Comparison of ENCODE assay signal across 8 mouse cellular contexts in genomic region chr11:51539759-51540282, GRCm38 (mm10). TPM values are rescaled to one million over a fixed set of nuclear protein-coding genes. Genes with fewer than 3 reads are reported as not detected.
A peak's percentile ranks its signal among the peaks of the same experiment; 100 is the strongest.
DNase-seq lines count a peak whose midpoint lies in the region; ATAC-seq and TF ChIP-seq lines count a peak whose summit lies in the region.

No protein-coding gene starts in this region.

- ATAC-seq in hindbrain, embryonic 12.5 days (ENCODE audit: low FRiP score), result peak; percentile 73
- ATAC-seq in lung, postnatal 0 days, result peak; percentile 94

- WGBS in hindbrain, embryonic 12.5 days, result 14% methylated on average over 10 of the region's 10 CpGs
- WGBS in lung, postnatal 0 days, result 9% methylated on average over 10 of the region's 10 CpGs

- H3K4me3 ChIP-seq in hindbrain, embryonic 12.5 days, result no peak overlapping the region
- no peak overlapping the region for H3K4me3 ChIP-seq in lung, postnatal 0 days (ENCODE audit: low read depth, low read length)

- peak; percentile 95 for DNase-seq in NIH3T3 (ENCODE audit: low read depth)
- DNase-seq in cerebellum, postnatal 10 days, result peak; percentile 99 to 100
- peak; percentile 87 to 89 for DNase-seq in frontal cortex, postnatal 10 days (ENCODE audit: low spot score in 2 of 2)
- DNase-seq in layer of hippocampus, postnatal 10 days (ENCODE audit: low spot score in 2 of 2), result peak; percentile 97 to 98
- peak; percentile 97 for DNase-seq in lung, postnatal 0 days (ENCODE audit: low spot score)
- DNase-seq in retina, adult 2 months (ENCODE audit: low read depth, low spot score), result peak; percentile 84
- peak; percentile 93 for DNase-seq in thymus, postnatal 25 days

- no peaks in the 10 kb centered on the region for H3K36me3 ChIP-seq in hindbrain, embryonic 12.5 days
- H3K36me3 ChIP-seq in lung, postnatal 0 days (ENCODE audit: insufficient read depth, low read length), result no peaks in the 10 kb centered on the region

- no peaks in the 10 kb centered on the region for H3K9me3 ChIP-seq in hindbrain, embryonic 12.5 days (replicated peaks)
- H3K9me3 ChIP-seq in lung, postnatal 0 days (ENCODE audit: low read length), result no peaks in the 10 kb centered on the region

- peak; percentile 98 for TF ChIP-seq CTCF in lung, postnatal 0 days (IDR thresholded peaks at IDR 0.05)

- H3K4me1 ChIP-seq in hindbrain, embryonic 12.5 days, result peaks cover 11% of the 10 kb centered on the region
- H3K4me1 ChIP-seq in lung, postnatal 0 days (ENCODE audit: insufficient read depth, low read depth, low read length), result no peaks in the 10 kb centered on the region

- no peak for TF ChIP-seq EP300 in lung, postnatal 0 days (IDR thresholded peaks at IDR 0.05)

- H3K27me3 ChIP-seq in hindbrain, embryonic 12.5 days, result no peaks in the 10 kb centered on the region
- H3K27me3 ChIP-seq in lung, postnatal 0 days (replicated peaks; ENCODE audit: insufficient read depth, low read length), result no peaks in the 10 kb centered on the region

- no peak overlapping the region for H3K27ac ChIP-seq in hindbrain, embryonic 12.5 days
- H3K27ac ChIP-seq in lung, postnatal 0 days (ENCODE audit: low read length), result no peak overlapping the region

- no peak overlapping the region for H3K9ac ChIP-seq in hindbrain, embryonic 12.5 days
- no peak overlapping the region for H3K9ac ChIP-seq in lung, postnatal 0 days (replicated peaks; ENCODE audit: low read depth)

- H3K4me2 ChIP-seq in hindbrain, embryonic 12.5 days (replicated peaks), result no peak overlapping the region
- no peak overlapping the region for H3K4me2 ChIP-seq in lung, postnatal 0 days (replicated peaks; ENCODE audit: low read depth, low read length)

RNA-seq across cellular contexts. Expression of gene Phykpl, which starts 44.7 kb away (rescaled TPM):
- polyA plus RNA-seq in hindbrain, embryonic 12.5 days (2016; fragmentation: Nextera tagmentation; extraction: Ambion mirVana), result 14.0 and 16.0 TPM in 2 replicates
- 10 to 100 TPM in 1 of 2 experiments, 1 to 10 TPM in 1; 8.3 to 10.3 TPM for total RNA-seq in layer of hippocampus, postnatal 10 days (2021)
- polyA plus RNA-seq in lung, postnatal 0 days (2015; fragmentation: Nextera tagmentation; extraction: Ambion mirVana), result 10.8 and 12.0 TPM in 2 replicates
